Mouse (Mus musculus) NIH3T3 (cell line): ENCODE results near the gene Kbtbd13.
A peak's percentile ranks its signal among the peaks of the same experiment; 100 is the strongest.

Source experiments
- DNase-seq: peaks from one replicate; pipeline ENCODE4 v3.0.0-alpha.2; 2012; ENCODE audit warnings: low read depth

Kbtbd13 gene

GRCm38 (mm10) chr9:65391613-65391964 is at the start of gene Kbtbd13:
Kbtbd13 (minus strand) TSS chr9:65391652.
- DNase-seq, result no peak

- DNase-seq, result peak; percentile 96
These were observed 44.3 kb upstream of the Kbtbd13 start, which contains the start of gene Mtfmt for GRCm38 (mm10) chr9:65435671-65436301. Mtfmt (plus strand) TSS chr9:65435782.

GRCm38 (mm10) chr9:65435211-65435610 is 43.8 kb upstream of the Kbtbd13 start:
- DNase-seq, result no peak

- DNase-seq, result peak; percentile 80
These were observed 42.7 kb upstream of the Kbtbd13 start for GRCm38 (mm10) chr9:65434140-65434539.

- peak; percentile 37 for DNase-seq
These were observed 40.8 kb upstream of the Kbtbd13 start for GRCm38 (mm10) chr9:65432236-65432635.

- DNase-seq, result no peak
These were observed 39.5 kb upstream of the Kbtbd13 start for GRCm38 (mm10) chr9:65430921-65431320.

- peak; percentile 24 for DNase-seq
These were observed 38.9 kb upstream of the Kbtbd13 start for GRCm38 (mm10) chr9:65430401-65430800.

- DNase-seq, result no peak
These were observed 36.6 kb upstream of the Kbtbd13 start for GRCm38 (mm10) chr9:65428003-65428402.

GRCm38 (mm10) chr9:65427511-65427910 is 36.1 kb upstream of the Kbtbd13 start:
- DNase-seq, result no peak

- DNase-seq, result no peak
These were observed 32.9 kb upstream of the Kbtbd13 start for GRCm38 (mm10) chr9:65424393-65424792.

- no peak for DNase-seq
These were observed 31.5 kb upstream of the Kbtbd13 start, which contains the start of gene Slc51b for GRCm38 (mm10) chr9:65422760-65423501. Slc51b (minus strand) TSS chr9:65422955.

- DNase-seq, result no peak
These were observed 28.2 kb upstream of the Kbtbd13 start for GRCm38 (mm10) chr9:65419633-65420032.

GRCm38 (mm10) chr9:65417738-65418137 is 26.3 kb upstream of the Kbtbd13 start:
- no peak for DNase-seq

- DNase-seq, result no peak
These were observed 19.9 kb upstream of the Kbtbd13 start for GRCm38 (mm10) chr9:65411326-65411725.

GRCm38 (mm10) chr9:65410378-65410777 is 18.9 kb upstream of the Kbtbd13 start:
- DNase-seq, result no peak

- DNase-seq, result peak; percentile 47
These were observed 17.4 kb upstream of the Kbtbd13 start for GRCm38 (mm10) chr9:65408871-65409295.

GRCm38 (mm10) chr9:65407861-65408260 is 16.4 kb upstream of the Kbtbd13 start:
- DNase-seq, result no peak

- no peak for DNase-seq
These were observed 15.9 kb upstream of the Kbtbd13 start for GRCm38 (mm10) chr9:65407327-65407726.

- peak; percentile 14 for DNase-seq
These were observed 13.7 kb upstream of the Kbtbd13 start for GRCm38 (mm10) chr9:65405184-65405449.

- peak; percentile 44 for DNase-seq
These were observed 13.1 kb upstream of the Kbtbd13 start for GRCm38 (mm10) chr9:65404331-65405183.

GRCm38 (mm10) chr9:65399934-65400333 is 8.5 kb upstream of the Kbtbd13 start:
- no peak for DNase-seq

GRCm38 (mm10) chr9:65398279-65398678 is 6.8 kb upstream of the Kbtbd13 start, which contains the start of gene Rasl12:
Rasl12 (plus strand) TSS chr9:65398506.
- no peak for DNase-seq

- no peak for DNase-seq
These were observed 2.9 kb upstream of the Kbtbd13 start for GRCm38 (mm10) chr9:65394360-65394759.
